Mouse (Mus musculus) lung, embryonic 14.5 days (tissue): ENCODE results near the gene Fam81a. TPM values are rescaled to one million over a fixed set of nuclear protein-coding genes. Genes with fewer than 3 reads are reported as not detected.

Experiments used
- ATAC-seq: fragments of 200-750 bp; cut with Nextera tagmentation; 2 replicates; pipeline ENCODE4 v1.8.0; 2017; ENCODE audit warnings: mild to moderate bottlenecking, moderate TSS enrichment, moderate library complexity; ENCODE audit not compliant: insufficient read depth
- DNase-seq: peaks from one replicate; pipeline ENCODE4 v3.0.0-alpha.2; 2015
- H3K27ac ChIP-seq: fragments of 300-500 bp; sonication (generic); 2 replicates; pipeline ENCODE4 v1.5.1; 2014; ENCODE audit warnings: low read depth, mild to moderate bottlenecking, moderate library complexity
- H3K27me3 ChIP-seq: fragments of 300-500 bp; sonication (generic); 2 replicates; pipeline ENCODE4 v1.6.1; 2014; ENCODE audit warnings: low read length, control low read depth; ENCODE audit not compliant: insufficient read depth
- H3K36me3 ChIP-seq: fragments of 300-500 bp; sonication (generic); 2 replicates; pipeline ENCODE4 v1.6.1; 2014; ENCODE audit warnings: control low read depth; ENCODE audit not compliant: insufficient read depth
- H3K4me1 ChIP-seq: fragments of 300-500 bp; sonication (generic); 2 replicates; pipeline ENCODE4 v1.6.1; 2014; ENCODE audit warnings: antibody characterized with exemption, control low read depth; ENCODE audit not compliant: insufficient read depth
- H3K4me2 ChIP-seq: fragments of 300-500 bp; sonication (generic); 2 replicates; pipeline ENCODE4 v1.6.1; 2014; ENCODE audit warnings: mild to moderate bottlenecking
- H3K4me3 ChIP-seq: fragments of 300-500 bp; sonication (generic); 2 replicates; pipeline ENCODE4 v1.5.1; 2014; ENCODE audit warnings: low read depth, low read length
- H3K9ac ChIP-seq: fragments of 300-500 bp; sonication (generic); 2 replicates; pipeline ENCODE4 v1.6.1; 2014
- H3K9me3 ChIP-seq: fragments of 300-500 bp; sonication (generic); 2 replicates; pipeline ENCODE4 v1.6.1; 2016; ENCODE audit warnings: low read depth, low read length, control low read depth
- CTCF ChIP-seq: IDR thresholded peaks from 2 replicates; pipeline ENCODE4 v1.5.1; 2016; ENCODE audit warnings: antibody characterized with exemption, low read depth
- WGBS: fragments of 180-500 bp; shearing (Covaris S2); extraction: QIAGEN DNeasy Blood & Tissue Kit; methylation state at CpG from one replicate; pipeline ENCODE4 v1.1.7; 2014; 5-methylcytosine and 5-hydroxymethylcytosine counted together
- polyA plus RNA-seq: library from polyadenylated mRNA; unstranded; fragments of >200 nt; fragmentation: Nextera tagmentation; extraction: Ambion mirVana; gene quantifications from 2 replicates; pipeline ENCODE4 v1.2.1, GENCODE M21; 2014

Fam81a gene
- polyA plus RNA-seq, 1 experiment from 2014 or later, result 4.2 TPM

- 46% methylated on average over 6 of the region's 6 CpGs for WGBS
- H3K4me2 ChIP-seq, result no peak overlapping the region
Observed at GRCm38 (mm10) chr9:70088786-70089096, 53.6 kb downstream of the Fam81a start.

GRCm38 (mm10) chr9:70088041-70088785, 54.1 kb downstream of the Fam81a start:
- H3K9ac ChIP-seq, result no peak overlapping the region
- H3K9me3 ChIP-seq, result no peaks in the 10 kb centered on the region
- no peaks in the 10 kb centered on the region for H3K36me3 ChIP-seq
- peaks cover 4% of the 10 kb centered on the region; the same call in 1 of the 2 replicates for H3K4me1 ChIP-seq
- no peak overlapping the region for H3K4me2 ChIP-seq
- peak overlapping the region; percentile 42; the same call in 1 of the 2 replicates for H3K27ac ChIP-seq
- 47% methylated on average over 19 of the region's 19 CpGs for WGBS
- DNase-seq (peak; percentile 89), ATAC-seq (peak; percentile 75)
- no peak for TF ChIP-seq CTCF
- no peak overlapping the region for H3K4me3 ChIP-seq
- H3K27me3 ChIP-seq, result no peaks in the 10 kb centered on the region

More at GRCm38 (mm10) chr9:70088786-70089096, 53.6 kb downstream of the Fam81a start:
- DNase-seq (no peak), ATAC-seq (0 out of 2 replicates have a peak, but pooled peaks have one; percentile 39)
- TF ChIP-seq CTCF, result no peak
- H3K27ac ChIP-seq, result peak overlapping the region; percentile 42; the same call in 1 of the 2 replicates
- peaks cover 4% of the 10 kb centered on the region; the same call in 1 of the 2 replicates for H3K4me1 ChIP-seq
- H3K9ac ChIP-seq, result no peak overlapping the region
- no peaks in the 10 kb centered on the region for H3K27me3 ChIP-seq
- H3K36me3 ChIP-seq, result no peaks in the 10 kb centered on the region
- H3K9me3 ChIP-seq, result no peaks in the 10 kb centered on the region
- H3K4me3 ChIP-seq, result no peak overlapping the region

GRCm38 (mm10) chr9:70087379-70087778, 55.0 kb downstream of the Fam81a start:
- H3K4me3 ChIP-seq, result no peak overlapping the region
- H3K27ac ChIP-seq, result no peak overlapping the region
- DNase-seq, result no peak
- H3K9me3 ChIP-seq, result no peaks in the 10 kb centered on the region
- no peaks in the 10 kb centered on the region for H3K27me3 ChIP-seq
- no peaks in the 10 kb centered on the region for H3K36me3 ChIP-seq
- no peak for ATAC-seq
- no peak overlapping the region for H3K9ac ChIP-seq
- H3K4me2 ChIP-seq, result no peak overlapping the region
- WGBS, result 65% methylated on average over 5 of the region's 5 CpGs
- no peak for TF ChIP-seq CTCF
- H3K4me1 ChIP-seq, result peaks cover 4% of the 10 kb centered on the region; the same call in 1 of the 2 replicates

- Histone ChIP-seq H3K36me3 (no peaks in the 10 kb centered on the region), H3K4me3 (no peak overlapping the region), H3K9me3 (no peaks in the 10 kb centered on the region), H3K27ac (no peak overlapping the region), H3K4me1 (peaks cover 4% of the 10 kb centered on the region; the same call in 1 of the 2 replicates), H3K27me3 (no peaks in the 10 kb centered on the region), H3K4me2 (no peak overlapping the region), H3K9ac (no peak overlapping the region)
- TF ChIP-seq CTCF, result no peak
- WGBS, result 16% methylated on average over 6 of the region's 6 CpGs
- no peak for ATAC-seq
- peak; percentile 45 for DNase-seq
Observed at GRCm38 (mm10) chr9:70086091-70086490, 56.3 kb downstream of the Fam81a start.

GRCm38 (mm10) chr9:70084107-70084506, 58.3 kb downstream of the Fam81a start:
- Histone ChIP-seq H3K9me3 (no peaks in the 10 kb centered on the region), H3K4me1 (peaks cover 4% of the 10 kb centered on the region; the same call in 1 of the 2 replicates), H3K4me3 (no peak overlapping the region), H3K4me2 (no peak overlapping the region), H3K27me3 (no peaks in the 10 kb centered on the region), H3K36me3 (no peaks in the 10 kb centered on the region), H3K27ac (no peak overlapping the region), H3K9ac (no peak overlapping the region)
- 60% methylated on average over 11 of the region's 11 CpGs for whole genome bisulfite sequencing
- peak; percentile 72 for DNase-seq
- no peak for ATAC-seq
- peak; percentile 72 for TF ChIP-seq CTCF

GRCm38 (mm10) chr9:70082357-70083204, 59.8 kb downstream of the Fam81a start:
- no peak overlapping the region for H3K27ac ChIP-seq
- H3K4me3 ChIP-seq, result no peak overlapping the region
- no peak for ATAC-seq
- no peaks in the 10 kb centered on the region for H3K9me3 ChIP-seq
- no peak for TF ChIP-seq CTCF
- no peak overlapping the region for H3K4me2 ChIP-seq
- WGBS, result 57% methylated on average over 25 of the region's 25 CpGs
- H3K9ac ChIP-seq, result no peak overlapping the region; the same call in 1 of the 2 replicates
- no peaks in the 10 kb centered on the region for H3K4me1 ChIP-seq
- H3K27me3 ChIP-seq, result no peaks in the 10 kb centered on the region
- DNase-seq, result no peak
- no peaks in the 10 kb centered on the region for H3K36me3 ChIP-seq

GRCm38 (mm10) chr9:70081767-70082166, 60.6 kb downstream of the Fam81a start:
- Histone ChIP-seq H3K27me3 (no peaks in the 10 kb centered on the region), H3K36me3 (no peaks in the 10 kb centered on the region)

More at GRCm38 (mm10) chr9:70081767-70082166, 60.6 kb downstream of the Fam81a start:
- no peak for TF ChIP-seq CTCF
- no peaks in the 10 kb centered on the region for H3K9me3 ChIP-seq
- no peak overlapping the region for H3K4me3 ChIP-seq
- no peak overlapping the region for H3K9ac ChIP-seq
- H3K4me2 ChIP-seq, result no peak overlapping the region
- ATAC-seq, result no peak
- no peak overlapping the region for H3K27ac ChIP-seq
- no peaks in the 10 kb centered on the region for H3K4me1 ChIP-seq
- whole genome bisulfite sequencing, result 87% methylated on average over 7 of the region's 7 CpGs
- DNase-seq, result no peak
